Mouse (Mus musculus): Measurements from ENCODE around the gene Dnajc21. TPM values are rescaled to one million over a fixed set of nuclear protein-coding genes. Genes with fewer than 3 reads are reported as not detected.

Gene Dnajc21
- polyA plus RNA-seq, 1 experiment from 2014 or later, result 12.4 TPM

DNA sequence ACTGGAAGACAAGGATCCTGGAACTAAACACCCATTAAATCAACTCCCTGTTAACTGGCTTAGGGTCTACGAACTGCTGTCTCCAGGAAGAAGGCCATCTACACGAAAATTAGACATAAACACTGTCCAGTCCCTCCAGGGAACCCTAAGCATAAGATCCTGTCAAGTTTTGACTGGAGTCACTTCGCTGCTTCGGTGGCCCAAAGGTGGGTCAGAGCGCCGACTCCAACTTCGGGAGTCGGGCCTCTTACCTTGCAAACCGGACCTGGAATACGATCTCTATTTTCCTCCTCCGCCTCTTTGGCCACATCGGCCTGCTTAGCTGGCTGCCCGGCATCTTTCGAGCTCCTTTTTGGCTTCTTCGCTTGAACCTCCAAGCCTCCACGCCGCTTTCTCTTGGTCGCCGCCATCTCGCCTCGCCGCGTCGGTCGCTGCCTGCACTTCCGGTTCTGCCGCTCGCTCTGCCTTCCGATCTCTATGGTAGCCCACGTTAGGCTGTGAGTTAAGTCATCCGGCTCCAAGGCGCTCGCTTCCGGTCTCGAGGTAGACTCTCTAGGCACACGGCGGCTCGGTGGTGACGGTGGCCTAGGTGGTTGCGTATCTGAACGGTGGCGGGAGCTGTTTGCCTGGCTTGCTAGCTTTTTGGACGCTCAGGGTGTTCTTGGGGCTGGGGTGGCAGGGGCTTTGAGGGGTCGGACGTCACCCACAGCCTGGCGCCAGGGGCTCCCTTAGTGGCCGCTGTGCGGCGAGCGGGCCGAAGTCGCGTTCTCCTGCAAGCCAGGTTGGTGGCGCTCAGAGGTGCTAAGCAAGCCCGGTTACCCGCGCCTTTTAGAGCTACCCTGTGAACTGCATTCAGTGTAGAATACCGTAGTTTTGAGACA is 15.4 kb upstream of the Dnajc21 start, which contains the start of the genes Brix1 and Rad1:
Gene Brix1, minus strand, starts transcription at position 464 of the 881 bp plus-strand sequence.
Gene Rad1, plus strand, starts transcription at position 535 of the 881 bp plus-strand sequence.
- peak within 1 kb of the TSS; percentile 77 for H3K4me2 ChIP-seq (replicated peaks)
- WGBS, result under 1% methylated on average over 58 of the region's 58 CpGs
- no peaks in the 10 kb centered on the region for H3K27me3 ChIP-seq
- no peaks in the 10 kb centered on the region for H3K9me3 ChIP-seq (replicated peaks)
- peak within 1 kb of the TSS; percentile 81 for H3K9ac ChIP-seq
- H3K27ac ChIP-seq (replicated peaks), result peak within 1 kb of the TSS; percentile 71
- H3K4me3 ChIP-seq (replicated peaks), result peak within 1 kb of the TSS; percentile 80
- H3K4me1 ChIP-seq, result peaks cover 25% of the 10 kb centered on the region
- ATAC-seq (ENCODE audit: insufficient number of reproducible peaks, low FRiP score, low TSS enrichment, low read depth), result peak; percentile 99
- peaks cover 28% of the 10 kb centered on the region for H3K36me3 ChIP-seq

DNA sequence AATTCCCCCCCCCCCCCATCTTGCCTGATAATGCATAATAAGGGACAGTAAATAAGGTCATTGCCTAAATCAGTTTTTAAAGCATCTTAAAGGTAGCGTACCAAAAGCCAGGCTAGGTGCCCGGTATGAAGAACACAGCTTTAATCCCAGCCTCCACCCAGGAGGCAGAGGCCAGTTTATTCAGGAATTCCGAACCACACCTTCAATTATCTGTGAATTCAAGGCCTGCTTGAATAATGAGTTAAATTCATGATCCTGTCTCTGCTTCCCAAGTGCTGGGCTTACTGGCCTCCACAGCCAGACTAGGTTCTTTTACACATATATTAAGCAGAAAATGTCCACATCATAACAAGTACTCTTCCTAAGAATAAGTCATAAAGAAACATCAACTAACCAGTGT is 625 bp upstream of the Dnajc21 start:
- Histone ChIP-seq H3K4me3 (replicated peaks) (peak overlapping the region; percentile 85), H3K27me3 (no peaks in the 10 kb centered on the region), H3K9me3 (replicated peaks) (no peaks in the 10 kb centered on the region), H3K4me1 (peaks cover 11% of the 10 kb centered on the region; the same call in 1 of the 2 replicates), H3K27ac (replicated peaks) (peak overlapping the region; percentile 9; the same call in 1 of the 2 replicates), H3K4me2 (replicated peaks) (peak overlapping the region; percentile 80), H3K9ac (peak overlapping the region; percentile 71; the same call in 1 of the 2 replicates), H3K36me3 (peaks cover 15% of the 10 kb centered on the region)
- no peak for ATAC-seq (ENCODE audit: insufficient number of reproducible peaks, low FRiP score, low TSS enrichment, low read depth)
- WGBS, result 13% methylated on average over 3 of the region's 3 CpGs

DNA sequence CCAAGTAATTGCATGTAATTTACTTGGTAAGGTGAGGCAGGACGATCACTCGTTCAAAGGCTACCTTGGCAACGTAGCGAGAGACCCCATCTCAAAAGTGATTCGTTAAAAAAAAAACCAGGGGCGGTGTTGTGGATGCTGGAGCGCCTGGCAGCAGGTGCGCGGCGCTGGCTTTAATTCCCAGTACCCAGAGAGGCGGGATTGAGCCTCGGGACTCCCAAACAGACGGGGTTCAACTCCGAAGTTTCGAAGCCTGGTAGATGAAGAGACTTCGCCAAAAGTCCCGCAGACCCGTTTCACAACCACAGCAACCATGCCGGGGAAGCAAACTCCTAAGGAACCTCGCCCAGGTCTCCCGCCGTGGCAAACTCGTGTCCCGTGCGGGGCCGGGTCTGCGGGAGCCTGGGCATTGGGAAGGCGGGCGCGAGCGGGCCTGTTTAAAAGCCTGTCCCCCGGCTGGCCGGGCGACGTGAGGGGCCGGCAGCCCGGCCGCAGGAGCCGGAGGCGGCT is 620 bp downstream of the Dnajc21 start:
- peak overlapping the region; percentile 71 for H3K9ac ChIP-seq
- H3K27me3 ChIP-seq, result no peaks in the 10 kb centered on the region
- peaks cover 11% of the 10 kb centered on the region; the same call in 1 of the 2 replicates for H3K4me1 ChIP-seq
- WGBS, result under 1% methylated on average over 39 of the region's 40 CpGs
- peak overlapping the region; percentile 80 for H3K4me2 ChIP-seq (replicated peaks)
- peaks cover 4% of the 10 kb centered on the region; the same call in 1 of the 2 replicates for H3K36me3 ChIP-seq
- H3K4me3 ChIP-seq (replicated peaks), result peak overlapping the region; percentile 85
- peak; percentile 1; the same call in 1 of the 2 replicates for ATAC-seq (ENCODE audit: insufficient number of reproducible peaks, low FRiP score, low TSS enrichment, low read depth)
- H3K27ac ChIP-seq (replicated peaks), result peak overlapping the region; percentile 81
- no peaks in the 10 kb centered on the region for H3K9me3 ChIP-seq (replicated peaks)

DNA sequence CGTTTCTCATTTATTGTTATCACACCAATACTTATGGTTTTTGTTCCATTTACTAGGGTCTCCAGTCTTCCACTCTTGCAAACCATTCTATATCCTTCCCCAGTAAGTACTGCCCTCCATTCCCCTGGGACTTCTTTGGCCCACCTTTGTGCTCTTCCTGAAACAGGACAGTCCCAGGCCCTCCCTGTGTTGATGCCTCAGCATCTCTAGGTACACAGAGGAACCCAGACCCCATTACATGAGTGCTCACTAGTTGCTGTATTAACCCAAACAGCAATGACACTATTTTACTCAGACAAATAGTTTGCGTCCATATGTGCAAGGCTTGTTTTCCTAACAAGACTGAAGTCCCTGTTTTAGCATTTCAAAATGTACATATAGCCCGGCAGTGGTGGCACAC is 1.6 kb downstream of the Dnajc21 start:
- no peak for ATAC-seq (ENCODE audit: insufficient number of reproducible peaks, low FRiP score, low TSS enrichment, low read depth)
- peak overlapping the region; percentile 80; the same call in 1 of the 2 replicates for H3K4me2 ChIP-seq (replicated peaks)
- no peak overlapping the region; the same call in 1 of the 2 replicates for H3K4me3 ChIP-seq (replicated peaks)

DNA sequence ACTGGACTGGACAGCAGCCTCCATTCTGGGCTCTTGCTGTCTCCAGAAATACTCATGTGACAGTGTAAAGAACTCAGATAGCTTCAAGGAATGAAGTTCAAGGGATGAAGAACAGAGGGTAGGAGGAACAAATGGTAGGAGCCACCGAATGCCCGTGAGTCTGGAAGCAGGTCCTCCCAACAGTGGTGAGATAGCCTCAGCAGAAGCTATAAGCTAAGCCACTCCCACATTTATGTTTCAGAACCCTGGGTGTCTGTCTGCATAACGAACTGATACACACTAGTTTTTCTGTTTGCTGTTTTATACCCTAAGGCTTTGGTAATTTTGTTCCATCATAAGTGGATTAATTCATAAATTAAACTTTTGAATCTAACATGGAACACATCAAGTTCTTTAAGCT is 5.6 kb downstream of the Dnajc21 start:
- H3K27me3 ChIP-seq, result no peaks in the 10 kb centered on the region
- peaks cover 23% of the 10 kb centered on the region for H3K36me3 ChIP-seq
- H3K4me3 ChIP-seq (replicated peaks), result no peak overlapping the region
- H3K27ac ChIP-seq (replicated peaks), result no peak overlapping the region
- WGBS, result 89% methylated on average over 3 of the region's 3 CpGs
- no peak overlapping the region for H3K9ac ChIP-seq
- H3K4me2 ChIP-seq (replicated peaks), result no peak overlapping the region
- no peak for ATAC-seq (ENCODE audit: insufficient number of reproducible peaks, low FRiP score, low TSS enrichment, low read depth)
- no peaks in the 10 kb centered on the region for H3K9me3 ChIP-seq (replicated peaks)
- peaks cover 11% of the 10 kb centered on the region; the same call in 1 of the 2 replicates for H3K4me1 ChIP-seq

More for the DNA sequence above, 1.6 kb downstream of the Dnajc21 start:
- H3K9me3 ChIP-seq (replicated peaks), result no peaks in the 10 kb centered on the region
- no peak overlapping the region for H3K9ac ChIP-seq
- H3K4me1 ChIP-seq, result peaks cover 11% of the 10 kb centered on the region; the same call in 1 of the 2 replicates
- no peaks in the 10 kb centered on the region for H3K36me3 ChIP-seq
- 74% methylated on average over 3 of the region's 3 CpGs for WGBS
- H3K27me3 ChIP-seq, result no peaks in the 10 kb centered on the region
- H3K27ac ChIP-seq (replicated peaks), result no peak overlapping the region

DNA sequence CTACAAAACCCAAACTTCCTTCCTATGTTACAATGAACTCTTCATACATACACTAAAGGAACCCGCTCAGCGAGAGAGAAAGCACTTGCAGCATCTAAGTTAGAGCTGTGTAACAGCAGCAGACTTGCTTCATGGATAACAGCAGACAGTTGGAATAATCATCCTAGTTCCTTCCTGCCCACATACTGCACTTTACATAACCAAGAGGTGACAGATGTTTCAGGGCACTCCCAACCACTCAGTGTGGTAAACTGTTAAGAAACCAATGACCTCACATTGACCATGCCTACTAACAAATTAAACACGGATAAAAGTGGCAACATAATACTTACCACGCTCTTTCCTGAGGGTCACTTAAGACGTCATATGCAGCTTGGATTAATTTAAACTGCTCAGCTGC is 6.8 kb downstream of the Dnajc21 start:
- H3K4me2 ChIP-seq (replicated peaks), result no peak overlapping the region
- 0 out of 2 replicates have a peak, but pooled peaks cover under 1% of the 10 kb centered on the region for H3K4me1 ChIP-seq
- peaks cover 31% of the 10 kb centered on the region for H3K36me3 ChIP-seq
- H3K9ac ChIP-seq, result no peak overlapping the region
- no peaks in the 10 kb centered on the region for H3K9me3 ChIP-seq (replicated peaks)
- 60% methylated on average over 5 of the region's 5 CpGs for WGBS
- no peaks in the 10 kb centered on the region for H3K27me3 ChIP-seq
- no peak overlapping the region for H3K27ac ChIP-seq (replicated peaks)
- ATAC-seq (ENCODE audit: insufficient number of reproducible peaks, low FRiP score, low TSS enrichment, low read depth), result no peak; the same call in 1 of the 2 replicates
- no peak overlapping the region for H3K4me3 ChIP-seq (replicated peaks)

DNA sequence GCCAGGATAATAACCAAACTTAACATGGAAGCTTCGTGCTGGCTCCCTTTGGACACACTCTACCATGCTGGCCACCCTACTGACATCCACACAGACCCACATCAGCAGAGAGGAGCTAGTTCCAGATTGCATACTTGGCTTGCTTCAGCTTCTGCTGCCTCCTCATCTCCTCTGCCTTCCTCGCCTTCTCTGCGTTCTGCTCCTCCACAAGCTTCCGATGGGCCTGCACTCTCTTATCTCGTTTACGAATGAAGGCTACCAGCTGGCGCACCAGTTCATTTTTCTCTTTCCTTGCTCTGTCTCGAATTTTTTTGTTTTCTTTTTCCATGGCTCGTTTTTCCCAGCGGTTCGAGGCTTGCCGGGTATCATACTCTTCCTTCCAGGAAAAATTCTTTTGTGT is 9.3 kb downstream of the Dnajc21 start:
- H3K36me3 ChIP-seq, result peaks cover 44% of the 10 kb centered on the region
- H3K4me3 ChIP-seq (replicated peaks), result no peak overlapping the region
- no peak overlapping the region for H3K4me2 ChIP-seq (replicated peaks)
- no peak for ATAC-seq (ENCODE audit: insufficient number of reproducible peaks, low FRiP score, low TSS enrichment, low read depth)
- WGBS, result 86% methylated on average over 12 of the region's 12 CpGs
- no peaks in the 10 kb centered on the region for H3K4me1 ChIP-seq
- H3K27me3 ChIP-seq, result no peaks in the 10 kb centered on the region
- H3K9ac ChIP-seq, result no peak overlapping the region
- H3K9me3 ChIP-seq (replicated peaks), result no peaks in the 10 kb centered on the region
- no peak overlapping the region for H3K27ac ChIP-seq (replicated peaks)

DNA sequence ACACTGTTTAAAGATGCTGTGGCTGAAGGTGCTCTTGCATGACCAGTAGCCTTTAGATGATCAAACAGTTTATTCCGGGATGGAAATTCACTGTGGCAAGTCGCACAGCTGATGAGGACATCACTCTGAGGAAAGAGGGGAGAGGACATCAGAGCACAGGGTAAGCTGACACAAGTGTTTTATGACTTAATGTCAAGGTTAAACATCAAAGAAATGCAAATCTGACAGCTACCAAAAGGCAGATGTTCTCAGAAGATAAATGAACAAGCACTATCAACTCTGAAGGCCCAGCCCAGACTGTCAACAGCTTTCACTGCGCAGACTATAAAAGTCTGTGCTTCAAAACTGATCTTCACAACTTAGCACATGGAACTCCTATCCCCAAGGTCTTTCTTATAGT is 23.2 kb downstream of the Dnajc21 start:
- H3K9me3 ChIP-seq (replicated peaks), result no peaks in the 10 kb centered on the region
- H3K4me1 ChIP-seq, result no peaks in the 10 kb centered on the region
- no peak overlapping the region for H3K4me3 ChIP-seq (replicated peaks)
- ATAC-seq (ENCODE audit: insufficient number of reproducible peaks, low FRiP score, low TSS enrichment, low read depth), result no peak
- 82% methylated on average over 3 of the region's 3 CpGs for WGBS
- no peak overlapping the region for H3K4me2 ChIP-seq (replicated peaks)
- no peak overlapping the region for H3K27ac ChIP-seq (replicated peaks)
- H3K9ac ChIP-seq, result no peak overlapping the region
- H3K27me3 ChIP-seq, result no peaks in the 10 kb centered on the region
- H3K36me3 ChIP-seq, result peaks cover 43% of the 10 kb centered on the region

DNA sequence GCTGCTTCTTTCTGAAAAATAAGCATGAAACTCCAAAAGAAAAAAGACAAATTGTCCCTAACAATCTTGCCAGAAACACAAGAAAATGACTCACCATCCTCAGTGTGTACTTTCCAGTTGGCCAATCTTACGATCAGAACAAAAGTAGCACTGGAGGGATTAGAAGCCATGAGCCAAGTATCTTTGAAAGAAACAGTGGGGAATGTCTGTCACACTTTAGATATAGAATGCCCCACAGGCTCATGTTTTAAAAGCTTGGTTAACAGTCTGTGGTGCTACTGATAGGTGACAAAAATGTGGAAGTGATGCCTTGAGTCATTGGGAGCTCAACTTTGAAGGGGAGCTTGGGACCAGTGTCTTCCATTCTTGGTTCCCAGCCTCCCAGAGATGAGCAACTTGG is 28.0 kb downstream of the Dnajc21 start:
- H3K4me2 ChIP-seq (replicated peaks), result no peak overlapping the region
- H3K27ac ChIP-seq (replicated peaks), result no peak overlapping the region
- H3K36me3 ChIP-seq, result peaks cover 19% of the 10 kb centered on the region
- no peak overlapping the region for H3K9ac ChIP-seq
- WGBS, result 81% methylated on average over 1 of the region's 1 CpGs
- no peak for ATAC-seq (ENCODE audit: insufficient number of reproducible peaks, low FRiP score, low TSS enrichment, low read depth)
- H3K4me3 ChIP-seq (replicated peaks), result no peak overlapping the region
- no peaks in the 10 kb centered on the region for H3K9me3 ChIP-seq (replicated peaks)
- H3K4me1 ChIP-seq, result no peaks in the 10 kb centered on the region
- no peaks in the 10 kb centered on the region for H3K27me3 ChIP-seq

DNA sequence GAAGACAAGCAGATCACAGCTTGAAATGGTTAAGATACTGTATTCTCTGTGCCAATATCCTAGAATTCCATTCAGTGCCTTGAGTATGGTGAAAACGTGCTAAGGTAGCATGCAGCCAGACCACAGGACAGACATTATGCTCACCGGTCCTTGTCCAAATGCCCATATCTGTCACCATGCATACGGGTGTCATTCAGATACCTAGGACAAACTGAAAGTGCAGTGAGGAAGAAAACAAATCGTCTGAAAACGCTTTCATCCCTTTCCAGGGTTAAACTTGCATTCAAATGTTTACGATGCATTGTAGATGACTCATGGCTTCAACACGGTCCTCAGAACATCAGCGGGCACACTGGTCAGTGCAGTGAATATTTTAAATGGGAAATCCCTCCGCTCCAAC is 28.8 kb downstream of the Dnajc21 start:
- no peak for ATAC-seq (ENCODE audit: insufficient number of reproducible peaks, low FRiP score, low TSS enrichment, low read depth)
- no peak overlapping the region for H3K27ac ChIP-seq (replicated peaks)
- H3K4me3 ChIP-seq (replicated peaks), result no peak overlapping the region
- H3K27me3 ChIP-seq, result no peaks in the 10 kb centered on the region
- 84% methylated on average over 9 of the region's 9 CpGs for WGBS
- peaks cover 15% of the 10 kb centered on the region; the same call in 1 of the 2 replicates for H3K36me3 ChIP-seq
- H3K9ac ChIP-seq, result no peak overlapping the region
- H3K4me1 ChIP-seq, result no peaks in the 10 kb centered on the region
- H3K4me2 ChIP-seq (replicated peaks), result no peak overlapping the region
- no peaks in the 10 kb centered on the region for H3K9me3 ChIP-seq (replicated peaks)

DNA sequence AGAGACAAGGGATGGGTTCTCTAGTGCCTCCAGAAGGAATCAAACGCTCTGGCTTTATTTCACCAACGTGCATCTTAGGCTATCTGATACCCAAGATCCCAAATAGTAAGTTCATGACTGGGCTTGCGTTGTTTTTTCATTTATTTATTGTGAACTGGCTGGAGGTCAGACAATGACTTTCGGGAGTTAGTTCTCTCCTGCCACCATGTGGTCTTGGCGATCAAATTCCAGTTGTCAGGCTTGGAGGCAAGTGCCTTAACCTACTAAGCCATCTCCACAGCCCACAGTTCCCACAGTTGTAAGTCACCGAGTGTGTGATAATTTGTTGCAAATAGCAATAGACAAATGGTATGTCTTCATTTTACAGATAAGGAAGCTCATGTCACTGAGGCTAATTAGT is 30.4 kb downstream of the Dnajc21 start:
- Histone ChIP-seq H3K4me1 (no peaks in the 10 kb centered on the region), H3K9me3 (replicated peaks) (no peaks in the 10 kb centered on the region), H3K27ac (replicated peaks) (no peak overlapping the region), H3K4me3 (replicated peaks) (no peak overlapping the region), H3K36me3 (peaks cover 10% of the 10 kb centered on the region; the same call in 1 of the 2 replicates), H3K9ac (no peak overlapping the region), H3K4me2 (replicated peaks) (no peak overlapping the region), H3K27me3 (no peaks in the 10 kb centered on the region)
- ATAC-seq (ENCODE audit: insufficient number of reproducible peaks, low FRiP score, low TSS enrichment, low read depth), result no peak
- WGBS, result 76% methylated on average over 6 of the region's 6 CpGs
